Mouse (Mus musculus) hematopoietic stem cell, adult 5-6 weeks (primary cell): ENCODE measurements at regions not wholly inside any gene's neighbourhood (a gene's known extent, or its start where the extent isn't known, plus 50 kb on each side); places are given as distances from the start of the nearest gene placed in this dataset.
A peak's percentile ranks its signal among the peaks of the same experiment; 100 is the strongest.

Experiments used
- ATAC-seq, 2 experiments: fragments of 125-278 bp in 1 of 2; replicated peaks in 1 of 2; 2 replicates each; pipeline ENCODE4 v1.8.0; 2016 to 2017; ENCODE audit warnings: inconsistent platforms in 2 of 2, mild to moderate bottlenecking in 2 of 2, moderate number of reproducible peaks in 2 of 2, low read depth in 1 of 2, moderate TSS enrichment in 1 of 2; ENCODE audit not compliant: low FRiP score in 2 of 2, poor library complexity in 2 of 2, severe bottlenecking in 2 of 2, insufficient read depth in 1 of 2, low TSS enrichment in 1 of 2

DNA sequence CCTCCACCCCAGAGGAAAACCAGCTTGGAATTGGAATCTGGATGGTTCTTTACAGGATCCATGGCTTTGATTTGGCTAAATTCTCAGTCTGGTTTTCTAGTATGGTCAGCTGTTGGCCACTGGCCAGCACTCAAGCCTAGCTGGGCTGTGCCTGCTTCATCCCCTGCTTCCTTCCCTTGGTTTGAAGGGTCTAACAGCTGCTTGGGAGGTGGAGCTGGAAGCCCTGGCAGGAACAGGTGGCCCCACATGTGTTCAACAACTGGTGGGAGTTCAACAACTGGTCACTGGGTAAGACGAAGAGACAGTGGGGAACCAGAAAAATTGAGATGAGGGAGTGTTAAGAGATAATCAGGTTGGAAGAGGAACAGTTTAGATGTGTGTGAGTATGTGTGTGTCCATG lies 82.3 kb upstream of the C2cd4b start:
- no peak for ATAC-seq

DNA sequence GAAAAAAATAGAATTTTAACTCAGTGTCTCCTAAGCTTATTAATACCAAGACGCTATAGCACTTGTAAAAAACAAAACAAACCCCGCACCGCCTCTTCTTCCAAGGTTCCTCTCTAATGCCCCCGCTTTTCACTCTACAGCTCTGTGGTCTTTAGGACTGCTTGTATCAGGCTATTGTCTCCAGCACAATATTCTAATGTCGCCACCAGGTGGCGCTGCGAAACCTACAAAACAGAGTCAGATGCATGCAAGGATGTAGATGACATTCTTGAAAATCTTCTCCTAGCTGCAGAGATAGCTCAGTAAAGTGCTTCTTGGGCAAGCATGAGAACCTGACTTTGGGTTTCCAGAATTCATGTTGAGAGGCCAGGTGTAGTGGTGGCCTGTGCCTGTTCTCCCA lies 75.9 kb upstream of the C2cd4b start:
- peak in 1 of 2 experiments; percentile 51; a peak in 1 of 4 replicates for ATAC-seq

DNA sequence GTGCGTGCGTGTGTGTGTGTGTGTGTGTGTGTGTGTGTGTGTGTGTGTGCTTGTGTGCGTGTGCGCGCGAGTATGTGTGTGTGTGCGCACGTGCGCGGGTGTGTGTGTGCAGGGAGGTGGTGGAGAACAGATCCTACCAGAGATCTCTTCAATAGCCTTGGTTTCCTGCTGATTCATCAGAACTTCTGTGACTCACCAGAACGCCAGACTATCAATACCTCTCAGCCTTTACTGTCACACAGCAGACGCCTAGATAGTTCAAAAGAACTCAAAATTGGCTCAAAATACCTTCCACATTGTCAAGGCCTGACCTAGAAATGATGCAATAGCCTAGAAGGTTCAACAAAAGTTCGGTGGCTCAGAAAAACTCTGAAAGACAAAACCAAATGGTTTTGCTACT lies 66.8 kb upstream of the C2cd4b start:
- ATAC-seq: no peak

DNA sequence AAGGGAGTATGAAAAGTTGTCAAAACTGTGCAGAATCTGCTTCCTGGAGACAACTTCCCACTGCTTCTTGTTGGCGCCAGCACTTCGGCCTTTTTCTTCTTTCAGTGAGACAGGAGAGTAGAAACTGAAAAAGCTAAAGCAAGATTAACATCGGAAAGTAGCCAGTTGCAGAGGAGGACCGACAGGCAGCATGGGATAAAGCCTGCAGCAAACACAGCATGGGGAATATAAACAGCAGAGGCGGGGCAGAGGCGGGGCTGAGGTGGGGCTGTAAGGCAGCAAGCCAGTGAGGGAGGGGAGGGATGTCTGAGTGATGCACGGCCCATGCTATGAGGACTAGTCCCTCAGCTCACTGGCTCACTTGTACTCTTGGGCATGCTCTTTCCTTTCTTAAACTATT lies 65.5 kb upstream of the C2cd4b start:
- ATAC-seq: no peak

DNA sequence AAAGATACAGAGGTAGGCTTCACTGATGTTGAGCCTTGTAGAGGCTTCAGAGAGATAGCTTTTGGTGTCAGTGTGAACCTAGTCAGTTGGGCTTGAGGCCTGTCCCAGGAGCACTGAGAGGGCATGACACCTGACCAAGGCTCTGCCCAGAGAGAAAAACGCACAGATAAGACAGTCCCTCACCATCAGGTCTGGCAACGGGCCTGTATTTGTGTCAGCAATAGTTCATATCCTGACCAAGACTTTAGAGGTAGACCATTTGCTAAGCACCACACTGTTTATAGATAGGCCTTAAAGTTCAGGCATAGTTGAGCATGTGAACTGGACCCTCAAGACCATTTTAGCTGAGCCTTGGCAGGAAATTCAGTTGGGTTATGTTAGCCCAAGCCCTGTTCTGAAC lies 60.4 kb upstream of the C2cd4b start:
- ATAC-seq: no peak

DNA sequence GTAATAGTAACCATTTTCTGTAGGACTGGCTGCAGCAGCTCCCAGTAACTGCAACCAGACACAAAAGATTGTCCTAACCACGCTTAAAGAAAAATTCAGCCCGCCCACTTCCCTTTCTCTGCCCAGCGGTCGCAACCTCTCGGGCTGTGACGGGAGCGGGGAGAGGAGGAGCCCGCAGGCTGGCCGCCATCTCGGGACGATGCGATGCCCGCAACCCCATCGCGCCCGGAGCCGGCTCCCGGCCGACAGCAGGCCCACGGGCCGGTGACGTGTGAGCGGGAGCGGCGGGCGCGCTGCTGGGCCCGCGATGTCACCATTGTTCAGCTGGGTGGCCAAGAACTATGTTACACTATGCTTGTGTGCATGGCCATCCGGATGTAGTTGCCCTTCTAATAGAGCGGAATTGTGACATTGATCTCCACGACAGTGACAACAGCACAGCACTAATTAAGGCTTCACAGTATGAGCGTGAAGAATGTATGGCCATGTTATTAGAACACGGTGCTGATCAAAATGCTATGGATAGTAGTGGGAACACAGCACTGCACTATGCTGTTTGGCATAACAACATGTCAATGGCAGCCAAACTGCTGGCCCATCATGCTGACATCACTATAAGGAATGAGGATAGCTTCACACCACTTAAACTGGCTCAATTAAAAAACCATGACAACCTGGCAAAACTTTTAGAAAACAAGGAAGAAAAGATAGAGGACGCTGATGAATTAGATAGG lies 59.2 kb upstream of the C2cd4b start:
- ATAC-seq: peak; percentile 69 to 73; a peak in 3 of 4 replicates

DNA sequence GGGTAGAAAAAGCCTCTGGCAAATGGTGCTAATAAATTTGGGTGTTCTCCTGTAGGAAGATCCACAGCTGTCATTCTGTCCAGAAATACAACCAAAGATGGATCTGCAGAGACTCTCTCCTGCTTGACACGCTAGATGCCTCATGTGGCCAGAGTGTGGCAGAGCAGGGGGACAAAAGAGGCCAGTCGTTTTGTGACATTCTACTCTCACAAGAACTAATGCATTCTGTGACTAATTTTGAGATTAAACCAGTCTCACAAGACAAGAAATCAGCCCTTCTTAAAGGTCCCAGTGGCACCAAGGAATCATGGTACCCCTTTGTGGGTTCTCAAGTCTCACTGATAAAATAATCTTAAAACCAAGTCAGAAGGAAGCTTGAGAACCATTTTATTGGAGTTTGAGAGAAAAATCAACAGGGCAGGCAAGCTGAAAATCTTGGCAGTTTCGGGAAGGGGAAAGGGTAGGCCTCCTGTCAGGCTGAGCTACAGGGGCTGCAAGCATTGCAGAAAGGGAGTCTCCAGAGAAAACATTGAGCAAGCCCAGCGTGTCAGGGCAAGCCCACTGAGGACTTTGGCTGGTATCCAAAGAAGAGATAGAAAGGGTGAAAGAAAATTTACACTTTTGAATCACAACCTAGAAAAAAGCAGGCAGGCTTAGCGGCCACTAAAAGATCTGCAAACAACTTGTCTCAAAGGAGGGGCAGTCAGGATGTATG lies 50.8 kb upstream of the C2cd4b start:
- ATAC-seq: no peak
